Mouse (Mus musculus) v-Abl transformed pro-B cells (cell line): Measurements from ENCODE around the gene Nf1.

ENCODE experiments used
- in situ Hi-C, 2 experiments: fragments of 400-800 bp; cut with MboI; formaldehyde crosslinking; loops; one replicate each; pipeline ENCODE4 v1.15.1; 2025; ENCODE audit not compliant: unreplicated experiment in 2 of 2

The Nf1 gene

DNA sequence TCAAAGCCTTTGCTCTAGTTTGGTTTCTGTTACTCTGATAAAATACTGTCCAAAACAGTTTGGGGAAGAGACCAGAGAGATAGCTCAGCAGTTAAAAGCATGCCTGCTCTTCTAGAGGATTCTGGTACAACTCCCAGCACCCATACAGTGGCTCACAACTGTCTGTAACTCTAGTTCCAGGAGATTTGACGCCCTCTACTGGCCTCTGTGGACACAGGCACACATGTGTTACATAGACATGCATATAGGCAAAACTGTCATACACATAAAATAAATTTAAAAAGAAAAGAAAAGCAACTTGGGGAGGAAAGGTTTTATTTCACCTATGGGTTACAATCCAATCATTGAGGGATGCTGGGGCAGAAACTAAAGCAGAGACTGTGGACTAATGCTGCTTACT lies 227.5 kb downstream of the Nf1 start:
- in situ Hi-C loops, result no loop called here

DNA sequence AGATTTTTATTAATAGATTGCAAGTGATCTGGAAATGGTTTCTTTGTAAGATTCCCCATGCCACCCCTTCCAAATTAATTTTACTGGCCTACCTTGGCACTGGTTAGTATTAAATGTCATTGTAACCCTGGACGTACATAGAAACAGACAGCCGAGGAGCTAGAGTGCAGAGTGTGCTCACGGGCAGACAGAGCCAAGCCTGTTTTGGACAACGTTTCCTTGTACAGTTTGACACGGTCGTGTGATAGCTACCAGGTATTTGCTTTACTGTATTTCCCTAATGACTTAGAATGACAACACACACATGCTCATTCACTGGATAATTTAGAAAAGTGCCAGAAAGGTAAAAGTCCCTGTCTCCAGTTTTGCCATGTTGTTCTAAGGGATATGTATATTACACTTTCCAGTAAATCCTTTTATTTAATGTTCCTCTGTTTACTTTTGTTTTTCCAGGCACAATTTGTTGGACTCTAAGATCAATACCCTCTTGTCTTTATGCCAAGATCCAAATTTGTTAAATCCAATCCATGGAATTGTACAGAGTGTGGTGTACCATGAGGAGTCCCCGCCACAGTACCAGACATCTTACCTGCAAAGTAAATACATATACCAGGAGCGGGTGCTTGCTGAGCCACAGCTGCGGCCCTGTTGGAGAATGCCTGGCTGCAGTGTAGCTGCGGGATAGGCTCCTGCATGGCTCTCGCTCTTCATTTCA lies 228.9 kb downstream of the Nf1 start:
- in situ Hi-C loops, result no loop called here

DNA sequence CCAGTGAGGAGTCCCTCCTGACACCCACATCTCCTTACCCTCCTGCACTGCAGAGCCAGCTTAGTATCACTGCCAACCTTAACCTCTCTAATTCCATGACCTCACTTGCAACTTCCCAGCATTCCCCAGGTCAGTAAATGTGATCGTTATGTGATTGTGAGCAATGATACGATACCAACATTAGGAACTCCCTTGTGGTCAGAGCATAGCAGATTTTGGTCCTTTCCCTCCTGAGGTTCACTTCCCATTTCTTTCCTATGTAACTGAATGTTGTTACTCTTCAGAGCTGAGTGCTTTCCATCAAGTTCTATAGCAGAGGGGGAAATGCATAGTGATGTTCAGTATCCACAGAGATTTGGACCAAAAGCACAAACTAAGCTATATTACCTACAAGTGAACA lies 230.8 kb downstream of the Nf1 start:
- in situ Hi-C loops, result loop anchor here (10.0 kb wide), 2 partner anchors 86 to 726 kb away; no protein-coding TSS in a partner anchor

DNA sequence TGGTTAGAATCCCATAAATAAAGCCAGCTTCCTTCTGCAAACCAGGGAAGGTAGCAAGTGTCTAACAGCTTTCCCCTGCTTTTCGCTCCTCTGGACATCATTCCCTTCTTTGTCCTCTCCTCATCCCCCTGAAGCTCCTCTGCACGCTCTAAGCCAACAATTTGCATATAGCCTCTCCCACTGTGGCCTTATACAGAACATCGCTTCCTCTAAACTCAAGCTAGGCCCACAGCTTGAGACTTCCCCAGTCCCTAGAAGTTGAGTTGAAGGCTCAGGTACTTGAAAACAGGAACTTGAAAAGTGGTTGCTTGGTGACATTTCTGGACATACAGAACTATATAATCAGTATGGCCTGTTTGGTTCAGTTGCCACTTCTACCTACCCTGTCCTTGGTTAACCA lies 234.3 kb downstream of the Nf1 start:
- in situ Hi-C loops, result loop anchor here (10.0 kb wide), 2 partner anchors 89 to 729 kb away; no protein-coding TSS in a partner anchor

DNA sequence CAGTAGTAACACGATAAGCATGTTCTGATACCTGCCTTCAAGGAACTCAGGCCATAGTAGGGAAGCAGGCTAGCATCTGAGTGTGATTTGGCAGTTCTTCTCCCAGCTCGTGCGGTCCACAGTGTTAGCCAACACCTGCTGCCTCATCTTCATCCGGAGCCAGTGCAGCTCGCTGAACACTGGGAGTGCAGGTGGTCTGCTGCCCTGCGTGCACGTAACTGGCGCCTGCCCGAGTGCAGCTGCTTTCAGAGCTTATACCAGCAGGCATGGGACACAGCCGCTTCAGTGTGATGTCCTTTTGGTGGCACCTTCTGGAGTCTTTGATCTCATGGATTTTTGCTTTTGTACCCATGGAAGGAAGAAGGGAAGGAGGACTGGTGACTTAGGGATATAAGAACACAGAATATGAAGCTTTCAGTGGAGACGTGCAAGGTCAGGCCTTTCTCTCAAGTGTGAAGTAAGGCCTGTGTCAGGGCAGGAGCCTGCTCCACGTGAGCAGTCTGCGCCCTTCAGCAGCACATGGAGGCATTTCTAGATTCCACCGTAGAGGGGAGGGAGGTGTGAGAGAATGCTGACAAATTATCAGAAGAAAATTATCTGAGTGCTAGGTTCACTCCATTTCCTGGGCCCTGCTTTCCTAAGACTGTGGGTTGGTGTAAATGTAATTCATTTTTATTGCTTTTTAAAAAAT lies 236.0 kb downstream of the Nf1 start:
- in situ Hi-C loops, result loop anchor here (5.0 to 25.0 kb wide), 8 partner anchors 91 to 738 kb away; partner anchors contain the start of genes Gm9964 (in 1 of the 2) and Lyrm9 (in 1 of the 2)

DNA sequence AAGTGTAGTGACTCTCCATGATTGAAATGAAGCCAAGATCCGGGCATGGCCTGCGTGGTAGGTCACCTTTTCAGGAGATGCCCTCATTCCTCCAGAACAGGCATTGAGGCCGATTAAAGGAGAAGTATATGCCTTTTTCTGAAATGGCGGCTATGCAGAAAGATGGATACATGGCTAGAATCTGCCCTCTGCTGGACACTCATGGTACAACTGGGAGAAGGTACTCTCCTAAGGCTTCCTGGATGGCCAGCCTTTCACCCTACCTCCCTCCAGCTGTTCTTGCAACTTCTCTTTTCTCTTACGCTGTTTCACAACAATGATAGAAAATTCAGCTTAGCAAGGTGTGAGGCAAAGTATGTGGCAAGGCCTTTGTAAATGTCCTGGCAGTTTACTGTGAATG lies 238.2 kb downstream of the Nf1 start:
- in situ Hi-C loops, result loop anchor here (5.0 to 25.0 kb wide), 8 partner anchors 93 to 740 kb away; partner anchors contain the start of genes Gm9964 (in 1 of the 2) and Lyrm9 (in 1 of the 2)

DNA sequence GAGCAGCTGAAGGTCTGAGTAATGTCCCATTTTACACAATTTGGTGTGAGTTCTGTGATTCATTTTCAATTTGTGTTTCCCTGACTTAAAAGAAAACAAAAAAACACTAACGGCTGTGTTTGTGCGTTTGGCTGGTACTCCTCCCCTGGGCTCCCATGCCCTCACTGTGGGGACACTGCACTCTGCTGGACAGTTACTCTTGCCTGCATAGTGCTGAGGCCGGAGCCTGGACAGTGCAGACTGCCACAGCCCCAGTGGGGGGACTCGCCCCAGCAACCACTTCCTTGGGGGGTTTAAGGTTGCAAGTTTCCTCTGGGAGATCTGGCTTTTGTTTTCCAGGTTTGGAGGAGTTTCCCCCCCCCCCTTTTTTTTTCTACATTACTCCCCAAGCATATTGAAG lies 241.2 kb downstream of the Nf1 start:
- in situ Hi-C loops, result loop anchor here (5.0 to 25.0 kb wide), 4 partner anchors 107 to 743 kb away; partner anchors contain the start of gene Lyrm9 (in 1 of the 2)

DNA sequence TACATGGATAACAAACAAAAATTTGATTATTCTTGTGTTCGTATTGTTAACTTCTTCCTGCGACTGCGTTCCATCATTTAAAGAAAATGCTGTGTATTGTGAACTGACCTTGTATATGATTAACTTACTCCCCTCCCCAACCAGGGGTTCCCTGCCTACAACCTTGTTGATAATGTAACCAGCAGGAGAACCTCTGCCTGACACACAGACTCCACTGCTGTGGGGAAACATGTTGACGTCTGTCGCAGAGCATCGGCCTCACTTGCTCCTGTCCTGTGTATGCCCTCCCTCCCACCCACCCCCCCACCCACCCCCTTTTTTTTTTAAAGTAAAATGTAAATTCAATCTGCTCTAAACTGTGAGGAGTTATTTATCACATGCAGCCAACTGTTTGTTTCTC lies 241.8 kb downstream of the Nf1 start:
- in situ Hi-C loops, result loop anchor here (5.0 to 25.0 kb wide), 4 partner anchors 106 to 744 kb away; partner anchors contain the start of gene Lyrm9 (in 1 of the 2)

DNA sequence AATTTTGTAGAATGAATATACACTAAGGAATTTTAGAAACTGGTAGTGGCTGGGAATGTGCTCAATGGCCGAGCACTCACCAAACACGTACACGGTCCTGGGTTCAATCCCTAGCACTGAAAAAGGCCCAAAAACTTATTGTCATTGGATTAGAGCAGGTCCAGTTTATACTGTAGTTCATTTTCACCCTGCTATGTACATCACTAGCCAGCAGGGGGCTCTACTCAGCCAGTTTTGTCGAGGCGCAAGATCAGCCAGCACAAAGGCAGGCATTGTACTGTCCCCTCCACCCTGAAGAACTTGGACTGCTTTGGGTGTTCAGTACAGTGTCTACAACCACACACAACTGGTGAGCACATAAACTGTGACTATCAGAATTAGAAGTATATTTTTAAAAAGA lies 244.7 kb downstream of the Nf1 start:
- in situ Hi-C loops, result loop anchor here (5.0 to 25.0 kb wide), 4 partner anchors 103 to 747 kb away; partner anchors contain the start of gene Lyrm9 (in 1 of the 2)

DNA sequence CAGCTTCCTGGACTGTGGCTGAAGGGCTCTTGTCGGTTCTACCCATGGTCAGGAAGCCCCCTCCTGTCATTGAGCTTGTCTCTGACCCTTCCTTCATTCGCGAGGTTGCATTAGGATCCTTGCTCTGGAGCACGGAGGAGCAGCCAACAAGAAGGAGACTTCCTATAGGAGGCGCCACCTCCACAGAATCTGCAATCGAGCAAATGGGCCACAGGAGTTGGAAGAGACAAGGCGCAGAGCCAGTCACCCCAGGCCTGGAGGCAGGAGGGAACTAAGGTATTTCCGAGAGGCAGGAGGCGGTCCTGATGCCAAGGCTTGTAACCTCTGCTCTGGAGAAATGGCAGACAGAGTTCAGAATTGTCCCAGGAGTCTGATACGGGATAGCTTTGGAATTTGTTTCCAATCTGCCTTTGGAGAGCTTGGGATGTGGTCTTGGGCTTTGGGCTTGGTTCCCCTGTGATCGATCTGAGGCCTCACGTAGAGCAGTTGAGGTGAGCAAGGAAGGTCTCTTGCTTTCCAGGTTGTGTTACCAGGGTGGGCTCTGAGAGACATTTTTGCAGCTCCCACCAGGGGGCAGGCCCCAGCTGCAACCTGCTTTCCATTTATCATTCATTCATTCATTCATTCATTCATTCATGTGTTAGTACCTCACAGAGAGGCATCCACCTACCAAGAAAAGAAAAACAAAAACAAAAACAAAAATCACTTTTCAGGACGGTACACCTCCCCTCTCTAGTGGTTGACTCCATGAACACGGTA lies 250.0 kb downstream of the Nf1 start:
- in situ Hi-C loops, result loop anchor here in 1 of 2 experiments (10.0 to 25.0 kb wide), 2 partner anchors 325 to 752 kb away; partner anchors contain the start of gene Lyrm9

DNA sequence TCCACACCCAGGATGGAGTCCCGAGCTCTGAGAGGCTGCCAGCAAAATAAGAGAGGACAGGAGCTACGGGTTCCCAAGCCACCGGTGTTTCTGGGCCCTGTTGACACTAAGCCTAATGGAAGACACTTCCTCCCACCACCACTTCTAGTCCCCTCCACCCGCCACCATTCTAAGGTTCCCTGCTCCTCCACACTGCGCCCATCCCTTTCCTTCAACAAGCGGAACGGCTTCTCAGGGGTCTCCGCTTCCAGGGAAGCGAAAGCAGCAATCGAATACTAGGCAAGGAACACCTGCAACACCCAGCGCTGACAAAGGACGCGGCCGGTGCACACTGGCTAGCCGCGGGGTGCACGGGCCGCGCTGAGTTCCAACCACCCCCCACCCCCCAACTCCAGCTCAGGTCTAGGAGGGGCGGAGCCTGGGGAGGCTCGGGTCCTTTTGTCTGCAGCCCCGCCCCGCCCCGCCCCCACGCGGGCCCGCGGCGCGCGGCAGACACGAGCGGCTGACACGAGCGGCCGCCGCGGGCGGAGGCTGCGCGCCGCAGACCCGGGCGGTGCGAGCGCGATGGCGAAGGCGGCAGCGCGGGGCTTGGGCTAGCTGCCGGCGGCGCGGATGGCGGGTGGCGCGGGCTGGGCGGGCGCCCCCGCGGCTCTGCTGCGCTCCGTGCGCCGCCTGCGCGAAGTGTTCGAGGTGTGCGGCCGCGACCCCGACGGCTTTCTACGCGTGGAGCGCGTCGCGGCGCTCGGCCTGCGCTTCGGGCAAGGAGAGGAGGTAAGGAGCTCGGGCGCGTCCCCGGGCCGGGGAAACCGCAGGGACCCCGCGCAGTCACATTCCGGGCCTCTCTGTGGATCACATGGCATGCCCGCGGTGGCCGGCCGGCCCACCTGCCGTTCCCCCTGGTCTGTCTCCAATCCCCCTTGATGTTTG lies 251.4 kb downstream of the Nf1 start, which contains the start of gene Rab11fip4:
Gene Rab11fip4 (plus strand): TSS at position 549 of the 927 bp plus-strand sequence.
- in situ Hi-C loops, result loop anchor here in 1 of 2 experiments (25.0 kb wide), 1 partner anchor 754 kb away; the partner anchor contains the start of gene Lyrm9

DNA sequence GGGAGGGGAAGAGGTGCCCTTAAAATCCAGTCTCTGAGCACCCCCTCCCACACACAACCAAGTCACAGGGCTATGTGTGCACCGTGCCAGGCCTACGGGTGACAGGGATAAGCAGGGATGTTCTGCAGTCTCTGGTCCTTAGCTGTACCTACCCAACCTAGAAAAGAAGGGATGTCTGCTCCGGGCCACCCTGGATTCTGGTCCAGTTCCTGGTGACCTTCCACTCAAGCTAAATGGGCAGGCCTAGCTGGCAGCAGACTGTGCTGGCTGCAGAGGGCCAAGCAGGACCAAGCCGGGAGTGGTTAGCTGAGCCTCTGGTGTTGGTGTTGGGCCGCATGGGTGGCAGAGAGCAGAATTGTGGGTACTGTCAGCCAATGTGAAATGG lies 252.1 kb downstream of the Nf1 start:
- in situ Hi-C loops, result loop anchor here in 1 of 2 experiments (25.0 kb wide), 1 partner anchor 754 kb away; the partner anchor contains the start of gene Lyrm9

DNA sequence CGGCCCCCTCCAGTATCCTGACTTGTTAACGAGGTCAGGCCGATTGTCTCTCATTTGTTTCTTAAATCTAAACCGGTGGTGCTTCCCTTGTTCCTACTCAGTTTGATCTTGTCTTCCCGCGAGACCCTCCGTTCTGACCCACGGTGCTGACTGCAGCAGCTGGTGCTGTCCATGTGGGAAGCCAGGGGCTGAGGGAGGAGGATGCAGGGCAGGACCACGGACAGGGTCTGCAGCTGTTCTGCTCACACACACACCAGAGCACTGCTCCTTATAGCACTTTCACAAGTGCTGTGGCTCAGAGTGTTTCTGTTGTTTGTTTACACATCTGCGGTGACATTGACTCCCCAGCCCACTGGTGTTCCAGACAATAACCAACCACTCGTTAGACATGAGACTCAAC lies 254.0 kb downstream of the Nf1 start:
- in situ Hi-C loops, result loop anchor here in 1 of 2 experiments (25.0 kb wide), 1 partner anchor 756 kb away; the partner anchor contains the start of gene Lyrm9

DNA sequence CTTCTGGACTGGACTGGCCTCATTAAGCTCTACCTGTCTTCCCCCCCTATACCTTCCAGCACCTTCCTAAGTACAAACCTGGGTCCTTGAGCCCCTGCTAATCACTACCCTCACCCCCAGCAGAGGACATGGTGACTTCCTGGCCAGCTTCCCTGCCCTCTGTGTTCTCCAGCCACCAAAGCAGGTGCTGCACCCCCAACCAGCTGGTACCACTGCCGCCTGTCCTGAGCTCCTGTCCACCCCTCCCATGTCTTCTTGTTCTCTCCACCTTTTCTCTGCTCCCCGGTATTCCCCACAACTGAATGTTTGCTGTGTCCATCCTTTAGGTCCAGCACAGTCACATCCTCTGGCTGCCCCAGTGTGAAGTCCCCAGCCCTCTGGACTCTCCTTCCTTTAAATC lies 271.0 kb downstream of the Nf1 start:
- in situ Hi-C loops, result loop anchor here in 1 of 2 experiments (25.0 kb wide), 1 partner anchor 2002 kb away; no protein-coding TSS in a partner anchor

DNA sequence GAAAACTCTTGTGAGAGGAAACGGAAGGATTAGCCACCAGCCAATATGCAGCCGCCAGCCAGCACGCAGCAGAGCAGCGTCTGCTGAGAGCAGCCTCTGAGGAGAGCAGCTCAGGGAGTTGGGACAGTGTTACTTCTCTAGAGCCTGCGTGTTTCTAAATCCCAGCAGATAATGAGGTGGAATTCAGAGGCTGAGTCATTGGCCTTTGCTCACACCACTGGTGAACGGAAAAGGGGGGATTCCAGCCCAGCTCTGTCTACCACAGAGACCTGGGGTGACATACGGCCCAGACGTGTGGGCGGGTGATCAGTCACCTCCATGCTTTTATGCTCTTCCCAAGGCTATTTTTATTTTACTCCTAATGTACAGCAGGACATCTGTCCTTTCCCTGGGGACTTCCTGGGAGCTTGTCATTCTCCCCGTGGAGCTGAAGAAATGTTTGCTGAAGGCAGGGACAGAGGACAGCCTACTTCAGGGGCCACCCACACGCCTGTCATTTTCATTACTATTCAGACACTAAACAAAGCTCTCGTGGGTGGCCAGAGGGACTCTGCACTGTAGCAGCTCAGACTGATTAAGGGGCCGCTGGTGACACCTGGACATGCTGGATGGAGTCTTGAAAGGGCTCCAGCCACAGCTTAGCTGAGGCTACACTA lies 271.6 kb downstream of the Nf1 start:
- in situ Hi-C loops, result loop anchor here in 1 of 2 experiments (25.0 kb wide), 1 partner anchor 2001 kb away; no protein-coding TSS in a partner anchor

DNA sequence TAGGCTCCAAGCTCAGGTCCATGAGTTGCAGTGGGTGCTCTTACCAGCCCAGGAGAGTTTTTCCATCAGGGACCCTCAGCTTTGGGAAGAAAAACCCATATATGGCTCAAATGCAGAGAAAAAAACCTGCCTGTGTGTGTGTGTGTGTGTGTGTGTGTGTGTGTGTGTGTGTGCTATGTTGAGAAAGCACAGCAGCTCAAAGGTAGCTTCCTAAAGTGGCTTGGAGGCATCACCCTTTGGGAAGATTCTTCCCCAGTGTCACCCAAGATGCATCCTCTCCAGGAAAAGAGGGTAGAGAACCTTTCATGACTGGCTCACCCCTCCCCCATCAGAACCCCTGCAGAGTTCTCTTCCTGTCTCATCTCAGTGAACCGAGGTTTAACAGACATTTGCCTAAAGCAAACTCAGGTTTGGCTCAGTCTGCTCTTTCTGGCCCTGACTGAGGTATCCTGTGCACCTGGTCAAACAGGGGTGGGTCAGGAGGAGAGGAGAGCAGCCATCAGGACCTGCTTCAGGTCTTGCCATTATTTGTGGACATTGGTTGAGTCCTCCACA lies 272.6 kb downstream of the Nf1 start:
- in situ Hi-C loops, result loop anchor here in 1 of 2 experiments (25.0 kb wide), 1 partner anchor 2000 kb away; no protein-coding TSS in a partner anchor

DNA sequence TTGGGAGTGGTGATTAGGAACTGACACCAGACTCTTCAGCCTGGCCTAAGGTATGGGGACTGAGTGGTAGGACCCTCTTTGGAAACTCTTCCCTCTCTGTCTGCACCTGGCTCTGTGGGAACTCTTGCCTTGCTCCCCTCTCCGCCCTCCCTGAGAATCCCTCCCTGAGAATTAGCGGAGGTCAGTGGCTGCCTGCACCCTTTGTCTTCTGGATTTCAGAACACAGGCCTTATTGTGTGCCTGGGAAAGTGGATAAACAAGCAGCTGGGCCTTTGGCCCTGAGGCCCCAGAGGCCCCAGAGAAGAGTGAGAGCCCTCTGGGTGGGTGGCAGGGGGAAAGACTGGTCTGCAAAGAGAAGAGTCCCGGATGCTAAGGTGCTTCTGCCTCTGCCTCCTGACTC lies 273.6 kb downstream of the Nf1 start:
- in situ Hi-C loops, result loop anchor here in 1 of 2 experiments (25.0 kb wide), 1 partner anchor 1999 kb away; no protein-coding TSS in a partner anchor

DNA sequence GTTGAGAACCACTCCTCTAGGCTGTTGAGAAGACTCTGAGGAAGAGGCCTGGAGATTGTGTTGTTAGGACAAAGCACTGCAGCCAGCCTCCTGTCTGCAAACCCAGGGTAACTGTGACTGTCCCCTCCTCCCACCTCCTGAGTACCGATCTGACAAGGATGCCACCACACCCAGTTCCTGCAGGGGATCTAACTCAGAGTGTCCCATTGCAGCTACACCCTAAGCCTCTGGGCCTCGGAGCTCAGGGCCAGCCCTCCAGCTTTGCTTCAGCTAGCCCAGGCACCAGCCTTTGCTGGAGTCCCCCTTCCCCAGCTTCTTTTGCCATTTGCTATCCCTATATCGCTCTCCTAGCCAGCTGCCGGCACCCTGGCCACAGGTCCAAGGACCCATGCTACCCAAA lies 274.2 kb downstream of the Nf1 start:
- in situ Hi-C loops, result loop anchor here in 1 of 2 experiments (25.0 kb wide), 1 partner anchor 1999 kb away; no protein-coding TSS in a partner anchor
